Mouse (Mus musculus) neural tube, embryonic 14.5 days (tissue): ENCODE measurements around the gene Fads3. TPM values are rescaled to one million over a fixed set of nuclear protein-coding genes. Genes with fewer than 3 reads are reported as not detected.

ENCODE experiments used
- ATAC-seq: fragments of 200-750 bp; cut with Nextera tagmentation; 2 replicates; pipeline ENCODE4 v1.8.0; 2017; ENCODE audit warnings: low read depth, mild to moderate bottlenecking, moderate TSS enrichment, moderate library complexity
- H3K27ac ChIP-seq: fragments of 300-500 bp; sonication (generic); 2 replicates; pipeline ENCODE4 v1.5.1; 2014; ENCODE audit warnings: low read depth, mild to moderate bottlenecking, control low read depth, low read length, moderate library complexity, mixed read lengths
- H3K27me3 ChIP-seq: fragments of 300-500 bp; sonication (generic); 2 replicates; pipeline ENCODE4 v1.6.1; 2014; ENCODE audit warnings: low read length; ENCODE audit not compliant: control insufficient read depth, insufficient read depth
- H3K36me3 ChIP-seq: fragments of 300-500 bp; sonication (generic); 2 replicates; pipeline ENCODE4 v1.6.1; 2014; ENCODE audit warnings: low read length, mixed read lengths; ENCODE audit not compliant: control insufficient read depth, insufficient read depth
- H3K4me1 ChIP-seq: fragments of 300-500 bp; sonication (generic); 2 replicates; pipeline ENCODE4 v1.6.1; 2014; ENCODE audit warnings: low read length; ENCODE audit not compliant: control insufficient read depth, insufficient read depth
- H3K4me2 ChIP-seq: fragments of 300-500 bp; sonication (generic); 2 replicates; pipeline ENCODE4 v1.6.1; 2014; ENCODE audit warnings: mild to moderate bottlenecking, low read depth, low read length, control low read depth
- H3K4me3 ChIP-seq: fragments of 300-500 bp; sonication (generic); 2 replicates; pipeline ENCODE4 v1.5.1; 2014; ENCODE audit warnings: low read depth, low read length, control low read depth, mixed read lengths
- H3K9ac ChIP-seq: fragments of 300-500 bp; sonication (generic); replicated peaks from 2 replicates; pipeline ENCODE4 v1.6.1; 2014; ENCODE audit warnings: low read depth, mild to moderate bottlenecking, control low read depth, low read length, mixed read lengths
- H3K9me3 ChIP-seq: fragments of 300-500 bp; sonication (generic); 2 replicates; pipeline ENCODE4 v1.6.1; 2016; ENCODE audit warnings: low read length; ENCODE audit not compliant: control insufficient read depth
- WGBS: fragments of 180-500 bp; shearing (Covaris S2); extraction: QIAGEN DNeasy Blood & Tissue Kit; methylation state at CpG from one replicate; pipeline ENCODE4 v1.1.7; 2014; 5-methylcytosine and 5-hydroxymethylcytosine counted together
- polyA plus RNA-seq: library from polyadenylated mRNA; unstranded; fragments of >200 nt; fragmentation: Nextera tagmentation; extraction: Ambion mirVana; gene quantifications from 2 replicates; pipeline ENCODE4 v1.2.1, GENCODE M21; 2014

Fads3 gene
- polyA plus RNA-seq, 1 experiment from 2014 or later, result 19.3 TPM

GRCm38 (mm10) chr19:10054361-10055075, 13.1 kb downstream of the Fads3 start:
- H3K4me3 ChIP-seq, result no peak overlapping the region
- H3K36me3 ChIP-seq, result 0 out of 2 replicates have a peak, but pooled peaks cover 4% of the 10 kb centered on the region
- H3K9me3 ChIP-seq, result no peaks in the 10 kb centered on the region
- H3K9ac ChIP-seq, result no peak overlapping the region
- no peaks in the 10 kb centered on the region for H3K4me1 ChIP-seq
- WGBS, result 91% methylated on average over 6 of the region's 6 CpGs
- no peak overlapping the region for H3K27ac ChIP-seq
- no peak overlapping the region for H3K4me2 ChIP-seq
- no peaks in the 10 kb centered on the region for H3K27me3 ChIP-seq
- no peak for ATAC-seq

- H3K9ac ChIP-seq, result no peak overlapping the region
- H3K4me3 ChIP-seq, result no peak overlapping the region
- 0 out of 2 replicates have a peak, but pooled peaks cover 4% of the 10 kb centered on the region for H3K36me3 ChIP-seq
- no peak overlapping the region for H3K4me2 ChIP-seq
- no peak for ATAC-seq
- H3K27ac ChIP-seq, result no peak overlapping the region
- no peaks in the 10 kb centered on the region for H3K27me3 ChIP-seq
- 79% methylated on average over 3 of the region's 3 CpGs for WGBS
- H3K4me1 ChIP-seq, result no peaks in the 10 kb centered on the region
- H3K9me3 ChIP-seq, result no peaks in the 10 kb centered on the region
These were observed 13.9 kb downstream of the Fads3 start for GRCm38 (mm10) chr19:10055261-10055660.

- H3K27me3 ChIP-seq, result no peaks in the 10 kb centered on the region
These were observed 14.7 kb downstream of the Fads3 start for GRCm38 (mm10) chr19:10055783-10056660.

DNA sequence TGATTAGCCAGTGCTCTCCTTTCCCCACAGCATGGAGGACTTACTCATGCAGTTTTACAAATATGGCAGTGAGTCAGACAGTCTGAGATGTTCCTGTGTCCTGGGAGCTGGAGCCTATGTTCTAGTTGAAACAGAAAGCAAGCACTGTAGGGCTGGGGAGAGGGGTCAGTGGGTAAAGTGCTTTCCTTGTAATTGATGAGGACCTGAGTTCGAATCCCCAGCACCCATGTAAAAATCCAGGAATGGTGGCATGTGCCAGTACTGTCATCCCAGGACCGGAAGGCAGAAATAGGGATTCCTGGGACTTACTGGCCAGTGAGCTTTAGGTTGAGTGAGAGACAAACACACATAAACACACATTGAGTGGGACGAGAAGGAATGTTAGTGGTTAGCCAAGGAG, 15.3 kb downstream of the Fads3 start:
- no peak overlapping the region for H3K27ac ChIP-seq
- no peak overlapping the region for H3K4me2 ChIP-seq
- H3K4me3 ChIP-seq, result no peak overlapping the region
- H3K27me3 ChIP-seq, result no peaks in the 10 kb centered on the region
- 0 out of 2 replicates have a peak, but pooled peaks cover 9% of the 10 kb centered on the region for H3K36me3 ChIP-seq
- H3K4me1 ChIP-seq, result no peaks in the 10 kb centered on the region
- no peak for ATAC-seq
- H3K9ac ChIP-seq, result no peak overlapping the region
- H3K9me3 ChIP-seq, result no peaks in the 10 kb centered on the region
- WGBS, result 94% methylated on average over 3 of the region's 3 CpGs

More at GRCm38 (mm10) chr19:10055783-10056660, 14.7 kb downstream of the Fads3 start:
- no peak overlapping the region for H3K4me3 ChIP-seq
- WGBS, result 87% methylated on average over 22 of the region's 22 CpGs
- no peak overlapping the region for H3K27ac ChIP-seq
- H3K9me3 ChIP-seq, result no peaks in the 10 kb centered on the region
- H3K4me1 ChIP-seq, result no peaks in the 10 kb centered on the region
- H3K9ac ChIP-seq, result no peak overlapping the region
- peak; percentile 12; the same call in 1 of the 2 replicates for ATAC-seq
- H3K4me2 ChIP-seq, result no peak overlapping the region
- H3K36me3 ChIP-seq, result 0 out of 2 replicates have a peak, but pooled peaks cover 4% of the 10 kb centered on the region

- ATAC-seq, result no peak
- H3K36me3 ChIP-seq, result peaks cover 14% of the 10 kb centered on the region
- WGBS, result 68% methylated on average over 11 of the region's 11 CpGs
These were observed 16.4 kb downstream of the Fads3 start for GRCm38 (mm10) chr19:10057486-10058351.

DNA sequence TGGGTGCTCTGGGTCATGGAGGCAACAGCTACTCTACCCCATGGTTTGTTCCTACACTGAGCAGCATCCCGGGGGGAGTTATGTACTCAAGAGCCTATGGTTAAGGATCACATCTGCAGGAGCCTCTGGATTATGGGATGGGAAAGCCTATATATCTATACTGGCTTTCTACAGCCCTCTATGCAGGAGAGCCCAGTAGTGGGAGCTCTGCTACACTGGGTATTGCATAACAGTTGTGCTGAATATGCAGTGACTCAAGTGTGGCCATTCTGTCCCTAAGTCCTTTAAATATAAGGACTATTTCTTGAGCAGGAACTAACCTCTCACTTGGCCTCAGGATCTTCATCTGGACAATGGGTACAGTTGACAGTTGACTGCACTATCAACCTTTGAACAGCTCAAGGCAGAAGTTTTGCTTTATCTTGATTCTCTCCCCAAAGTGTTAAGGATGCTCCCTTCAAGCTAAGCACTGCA, 17.0 kb downstream of the Fads3 start:
- 92% methylated on average over 1 of the region's 1 CpGs for WGBS
- Histone ChIP-seq H3K27me3 (no peaks in the 10 kb centered on the region), H3K9me3 (no peaks in the 10 kb centered on the region), H3K36me3 (peaks cover 20% of the 10 kb centered on the region), H3K9ac (no peak overlapping the region), H3K4me2 (no peak overlapping the region), H3K4me3 (no peak overlapping the region), H3K27ac (no peak overlapping the region), H3K4me1 (no peaks in the 10 kb centered on the region)
- no peak for ATAC-seq

More at GRCm38 (mm10) chr19:10057486-10058351, 16.4 kb downstream of the Fads3 start:
- no peak overlapping the region for H3K27ac ChIP-seq
- H3K4me2 ChIP-seq, result no peak overlapping the region
- H3K4me1 ChIP-seq, result no peaks in the 10 kb centered on the region
- H3K4me3 ChIP-seq, result no peak overlapping the region
- H3K27me3 ChIP-seq, result no peaks in the 10 kb centered on the region
- H3K9me3 ChIP-seq, result no peaks in the 10 kb centered on the region
- no peak overlapping the region for H3K9ac ChIP-seq

GRCm38 (mm10) chr19:10058876-10059427, 17.6 kb downstream of the Fads3 start:
- no peak overlapping the region for H3K9ac ChIP-seq
- no peaks in the 10 kb centered on the region for H3K4me1 ChIP-seq
- no peak overlapping the region for H3K4me3 ChIP-seq
- H3K4me2 ChIP-seq, result no peak overlapping the region
- 58% methylated on average over 9 of the region's 9 CpGs for WGBS
- no peaks in the 10 kb centered on the region for H3K27me3 ChIP-seq
- no peaks in the 10 kb centered on the region for H3K9me3 ChIP-seq
- no peak overlapping the region for H3K27ac ChIP-seq
- peaks cover 25% of the 10 kb centered on the region for H3K36me3 ChIP-seq
- no peak for ATAC-seq

GRCm38 (mm10) chr19:10059911-10060567, 18.7 kb downstream of the Fads3 start:
- Histone ChIP-seq H3K4me1 (no peaks in the 10 kb centered on the region), H3K9ac (no peak overlapping the region), H3K4me2 (no peak overlapping the region), H3K27ac (no peak overlapping the region), H3K36me3 (peaks cover 36% of the 10 kb centered on the region), H3K27me3 (no peaks in the 10 kb centered on the region), H3K9me3 (no peaks in the 10 kb centered on the region), H3K4me3 (no peak overlapping the region)
- WGBS, result 54% methylated on average over 10 of the region's 10 CpGs
- peak; percentile 59 for ATAC-seq
